Mouse (Mus musculus): ENCODE results near the gene Alk. TPM values are rescaled to one million over a fixed set of nuclear protein-coding genes. Genes with fewer than 3 reads are reported as not detected.

Gene Alk
- total RNA-seq, 4 experiments from 2014 or later = 7.2 to 8.0 (median 7.5) TPM

- no peak for DNase-seq (ENCODE audit: low spot score in 2 of 2)
Measured at GRCm38 (mm10) chr17:72144946-72145598, 459.4 kb downstream of the Alk start.

- no peak for DNase-seq (ENCODE audit: low spot score in 2 of 2)
Measured at GRCm38 (mm10) chr17:72144461-72144860, 460.0 kb downstream of the Alk start.

- no peak for DNase-seq (ENCODE audit: low spot score in 2 of 2)
Measured at GRCm38 (mm10) chr17:72132140-72132911, 472.1 kb downstream of the Alk start.

- no peak for DNase-seq (ENCODE audit: low spot score in 2 of 2)
Measured at GRCm38 (mm10) chr17:72121660-72122059, 482.8 kb downstream of the Alk start.

GRCm38 (mm10) chr17:72120278-72120677, 484.1 kb downstream of the Alk start:
- DNase-seq (ENCODE audit: low spot score in 2 of 2) = no peak

- no peak for DNase-seq (ENCODE audit: low spot score in 2 of 2)
Measured at GRCm38 (mm10) chr17:72118376-72118775, 486.1 kb downstream of the Alk start.

GRCm38 (mm10) chr17:72115271-72115944, 489.0 kb downstream of the Alk start:
- no peak for DNase-seq (ENCODE audit: low spot score in 2 of 2)

GRCm38 (mm10) chr17:72112004-72112403, 492.4 kb downstream of the Alk start:
- no peak for DNase-seq (ENCODE audit: low spot score in 2 of 2)

GRCm38 (mm10) chr17:72111528-72111927, 492.9 kb downstream of the Alk start:
- DNase-seq (ENCODE audit: low spot score in 2 of 2) = no peak

GRCm38 (mm10) chr17:72087261-72087703, 517.1 kb downstream of the Alk start:
- DNase-seq (ENCODE audit: low spot score in 2 of 2) = no peak

- DNase-seq (ENCODE audit: low spot score in 2 of 2) = no peak
Measured at GRCm38 (mm10) chr17:72081396-72081795, 523.0 kb downstream of the Alk start.

GRCm38 (mm10) chr17:72076306-72076921, 528.0 kb downstream of the Alk start:
- DNase-seq (ENCODE audit: low spot score in 2 of 2) = peak; percentile 34 to 45

- DNase-seq (ENCODE audit: low spot score in 2 of 2) = no peak
Measured at GRCm38 (mm10) chr17:72071871-72072270, 532.6 kb downstream of the Alk start.

- DNase-seq (ENCODE audit: low spot score in 2 of 2) = no peak
Measured at GRCm38 (mm10) chr17:72068176-72068575, 536.3 kb downstream of the Alk start.

GRCm38 (mm10) chr17:72062978-72063377, 541.4 kb downstream of the Alk start:
- no peak for DNase-seq (ENCODE audit: low spot score in 2 of 2)

GRCm38 (mm10) chr17:72059312-72059711, 545.1 kb downstream of the Alk start:
- no peak for DNase-seq (ENCODE audit: low spot score in 2 of 2)

- no peak for DNase-seq (ENCODE audit: low spot score in 2 of 2)
Measured at GRCm38 (mm10) chr17:72045671-72046070, 558.8 kb downstream of the Alk start.

- DNase-seq (ENCODE audit: low spot score in 2 of 2) = no peak
Measured at GRCm38 (mm10) chr17:72043667-72044390, 560.6 kb downstream of the Alk start.

GRCm38 (mm10) chr17:72043001-72043666, 561.3 kb downstream of the Alk start:
- peak; percentile 87 to 90 for DNase-seq (ENCODE audit: low spot score in 2 of 2)

GRCm38 (mm10) chr17:72039176-72039948, 565.1 kb downstream of the Alk start:
- no peak for DNase-seq (ENCODE audit: low spot score in 2 of 2)
